Mouse (Mus musculus): ENCODE measurements around the gene Angpt4. TPM values are rescaled to one million over a fixed set of nuclear protein-coding genes. Genes with fewer than 3 reads are reported as not detected.

Angpt4 gene
- not detected for polyA plus RNA-seq (2017; shearing (Covaris generic))

GRCm38 (mm10) chr2:151910919-151911500 is at the start of gene Angpt4:
Angpt4 (plus strand) TSS chr2:151911210.

GRCm38 (mm10) chr2:151979470-151980354 is 68.7 kb downstream of the Angpt4 start, which contains the start of gene Fam110a:
Fam110a (minus strand) TSS chr2:151980219.

Other genes starting within 250 kb of the Angpt4 start
- not detected for gene Rad21l, start 242.7 kb upstream of the Angpt4 start, polyA plus RNA-seq (2017; shearing (Covaris generic))
- gene Tmem74b, start 209.2 kb upstream of the Angpt4 start, polyA plus RNA-seq (2017; shearing (Covaris generic)): 0.77 TPM
- 81.5 TPM for gene Psmf1, start 167.0 kb upstream of the Angpt4 start, polyA plus RNA-seq (2017; shearing (Covaris generic))
- not detected for gene Rspo4, start 68.3 kb upstream of the Angpt4 start, polyA plus RNA-seq (2017; shearing (Covaris generic))
- 33.5 TPM for gene Fam110a, start 69.0 kb downstream of the Angpt4 start, polyA plus RNA-seq (2017; shearing (Covaris generic))
- gene Slc52a3, start 85.3 kb downstream of the Angpt4 start, polyA plus RNA-seq (2017; shearing (Covaris generic)): 13.0 TPM
- gene Scrt2, start 170.3 kb downstream of the Angpt4 start, polyA plus RNA-seq (2017; shearing (Covaris generic)): not detected
- 7.1 TPM for gene Srxn1, start 194.3 kb downstream of the Angpt4 start, polyA plus RNA-seq (2017; shearing (Covaris generic))
- gene Tcf15, start 232.4 kb downstream of the Angpt4 start, polyA plus RNA-seq (2017; shearing (Covaris generic)): not detected